Mouse (Mus musculus): ENCODE measurements around the gene Adgrg1.

The Adgrg1 gene

DNA sequence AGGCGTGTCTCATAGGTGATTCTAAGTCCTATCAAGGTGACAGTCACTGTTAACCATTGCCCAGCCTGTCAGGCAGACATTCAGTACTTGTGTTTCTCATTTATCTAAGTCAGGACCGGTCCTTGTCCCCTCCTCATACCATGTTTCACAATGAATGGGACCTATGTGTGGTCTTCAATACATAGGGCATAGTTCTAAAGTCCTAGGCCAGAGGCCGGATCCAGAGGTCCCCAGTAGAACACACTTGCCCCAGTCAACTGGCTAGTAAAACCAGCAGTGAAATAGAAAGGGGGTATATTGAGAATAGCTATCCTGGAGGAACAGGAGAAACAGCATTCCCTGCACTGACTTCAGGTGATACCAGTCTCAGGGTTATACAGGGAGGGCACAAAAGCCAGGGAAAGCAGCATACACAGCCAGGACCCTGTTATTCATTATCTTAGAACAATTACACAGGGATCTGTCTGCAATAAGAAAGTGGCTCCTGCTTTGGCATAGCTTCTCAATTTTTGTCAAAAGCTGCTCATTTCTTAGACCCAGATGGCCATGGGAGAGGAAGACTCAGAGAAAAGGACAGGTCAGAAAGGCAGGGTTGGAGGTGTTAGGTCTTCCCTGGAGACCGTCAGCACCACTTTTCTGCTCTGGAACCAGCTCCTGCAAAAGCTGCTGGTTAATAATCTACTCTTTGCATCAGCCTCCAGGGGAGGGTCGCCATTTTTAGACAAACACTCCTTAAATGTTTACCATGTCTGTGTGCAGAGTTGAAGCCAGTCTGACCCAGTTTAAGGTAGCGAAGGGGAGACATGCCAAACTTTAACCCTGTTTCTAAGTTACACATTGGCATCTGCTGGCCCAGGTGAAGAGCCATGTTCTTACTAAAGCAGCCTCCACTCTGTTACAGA lies 67.6 kb downstream of the Adgrg1 start:
- DNase-seq: no peak

DNA sequence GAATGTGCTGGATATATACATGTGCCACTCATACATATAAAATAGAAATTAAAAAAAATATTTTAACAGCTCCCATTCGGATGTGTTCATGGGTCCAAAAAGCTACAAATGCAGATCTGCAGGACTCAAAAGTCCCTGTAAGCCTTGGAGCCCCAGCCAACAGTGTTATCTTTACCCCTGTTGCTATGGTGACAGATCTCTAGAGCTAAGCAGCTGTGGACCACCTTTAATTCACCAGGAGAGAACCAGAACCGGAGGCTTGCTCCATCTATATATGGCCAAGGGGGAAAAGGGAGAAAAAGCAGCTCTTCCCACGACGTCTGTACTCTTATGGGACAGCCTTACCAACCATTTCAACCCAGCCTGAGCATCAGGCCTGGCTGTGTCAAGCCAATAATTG lies 70.3 kb downstream of the Adgrg1 start:
- DNase-seq: no peak

- no peak for DNase-seq
These were observed 72.4 kb downstream of the Adgrg1 start for GRCm38 (mm10) chr8:95046982-95047381.

- DNase-seq: no peak
These were observed 73.5 kb downstream of the Adgrg1 start for GRCm38 (mm10) chr8:95047884-95048680.

GRCm38 (mm10) chr8:95049636-95050035 lies 75.1 kb downstream of the Adgrg1 start:
- no peak for DNase-seq

DNA sequence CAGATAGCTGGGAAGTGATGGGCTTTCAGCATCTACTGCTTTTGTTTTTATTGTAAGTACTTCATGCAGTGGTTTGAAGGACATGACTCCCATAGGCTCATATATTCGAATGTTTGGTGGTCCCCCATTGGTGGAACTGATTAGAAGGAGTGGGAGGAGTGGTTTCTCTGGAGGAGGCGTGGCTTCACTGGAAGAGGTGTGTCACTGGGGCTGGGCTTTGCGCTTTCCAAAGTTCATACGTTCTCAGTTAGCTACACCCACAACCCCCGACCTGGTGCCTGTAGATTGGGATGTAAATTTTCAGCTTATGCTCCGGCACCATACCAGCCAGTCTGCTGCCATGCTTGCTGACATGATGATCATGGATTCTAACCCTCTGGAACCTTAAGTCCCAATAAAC lies 79.9 kb downstream of the Adgrg1 start:
- DNase-seq: no peak

DNA sequence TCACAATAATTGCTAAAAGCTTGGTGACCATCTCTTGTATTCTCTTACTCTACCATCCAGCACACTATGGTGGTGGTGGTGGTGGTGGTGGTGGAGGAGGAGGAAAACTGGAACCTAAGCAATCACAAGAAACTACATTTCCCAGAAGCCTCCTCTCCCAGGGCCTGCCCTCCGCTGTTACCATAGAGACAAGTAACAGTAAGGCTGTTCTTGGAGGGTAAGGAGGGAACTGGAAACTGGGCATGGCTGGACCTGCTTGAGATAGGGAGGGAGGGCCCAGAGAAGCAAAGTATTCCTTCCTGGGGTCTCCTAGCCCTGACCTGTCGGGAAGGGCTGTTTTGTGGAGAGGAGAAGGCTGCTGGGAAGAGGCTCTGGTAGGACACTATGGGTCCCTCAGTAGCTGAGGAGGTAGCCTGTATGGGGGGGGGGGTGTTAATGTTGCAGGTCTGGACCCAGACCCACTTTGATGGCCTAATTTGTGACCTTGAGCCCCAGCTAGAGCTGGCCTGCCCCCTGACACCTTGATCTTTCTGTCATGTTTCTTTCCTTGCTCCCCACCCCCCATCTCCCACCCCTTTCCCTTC lies 80.5 kb downstream of the Adgrg1 start, which contains the start of gene Drc7:
Gene Drc7 (plus strand): TSS at position 177 of the 584 bp plus-strand sequence.
- no peak for DNase-seq

DNA sequence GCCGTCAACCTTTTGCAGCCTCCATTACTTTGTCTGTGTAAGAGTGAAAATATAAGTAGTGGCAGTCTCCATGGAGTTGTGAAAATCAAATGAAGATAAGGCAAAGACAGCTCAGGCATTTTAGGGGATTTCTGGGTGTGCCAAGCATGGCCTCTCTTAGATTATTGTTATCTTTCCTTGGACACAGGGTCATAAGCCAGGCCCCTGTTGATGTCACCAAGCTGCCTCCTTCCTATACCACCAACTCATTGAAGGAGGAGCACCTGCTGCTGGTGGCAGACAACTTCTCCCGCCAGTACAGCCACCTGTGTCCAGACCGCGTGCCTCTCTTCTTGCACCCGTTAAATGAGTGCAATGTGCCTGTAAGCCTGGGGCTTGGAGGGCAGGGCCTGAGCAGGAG lies 81.9 kb downstream of the Adgrg1 start:
- DNase-seq: no peak

DNA sequence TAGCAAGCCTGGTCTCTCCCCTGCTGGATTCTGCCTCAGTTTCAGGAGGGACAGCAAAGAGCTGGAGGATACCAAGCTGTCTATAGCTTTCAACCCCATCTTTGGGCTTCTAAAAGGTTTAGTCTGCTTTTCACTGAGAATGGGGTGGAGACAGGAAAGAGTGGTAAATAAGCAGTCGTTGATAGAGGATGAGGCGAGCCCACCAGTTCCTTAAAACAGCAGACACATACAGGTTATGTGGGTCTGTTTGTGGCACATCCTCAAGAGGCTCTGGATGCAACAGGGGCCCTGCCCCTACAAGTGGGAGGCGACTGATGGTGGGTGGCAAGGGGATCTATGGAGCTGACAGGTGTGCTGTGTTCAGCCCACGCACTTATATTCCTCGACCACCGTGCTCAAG lies 84.1 kb downstream of the Adgrg1 start:
- no peak for DNase-seq

- DNase-seq: no peak
These were observed 85.4 kb downstream of the Adgrg1 start for GRCm38 (mm10) chr8:95059812-95060533.
